Mouse (Mus musculus) limb, embryonic 15.5 days (tissue): ENCODE measurements around the gene Vmn1r160. TPM values are rescaled to one million over a fixed set of nuclear protein-coding genes. Genes with fewer than 3 reads are reported as not detected.
"Not testable (repeated sequence)": the region's sequence is repeated elsewhere in the genome, so short reads cannot be mapped to it uniquely, and the experiment has no call there.

Experiments used
- ATAC-seq: fragments of 200-750 bp; cut with Nextera tagmentation; 2 replicates; pipeline ENCODE4 v1.8.0; 2017; ENCODE audit warnings: low read depth, moderate TSS enrichment; ENCODE audit not compliant: insufficient number of reproducible peaks, low FRiP score, low TSS enrichment
- H3K27ac ChIP-seq: fragments of 300-500 bp; sonication (generic); 2 replicates; pipeline ENCODE4 v1.5.1; 2015; ENCODE audit warnings: moderate library complexity, mild to moderate bottlenecking, inconsistent platforms
- H3K27me3 ChIP-seq: fragments of 300-500 bp; sonication (generic); 2 replicates; pipeline ENCODE4 v1.6.1; 2015; ENCODE audit warnings: inconsistent platforms
- H3K36me3 ChIP-seq: fragments of 300-500 bp; sonication (generic); 2 replicates; pipeline ENCODE4 v1.6.1; 2015; ENCODE audit warnings: inconsistent platforms
- H3K4me1 ChIP-seq: fragments of 300-500 bp; sonication (generic); 2 replicates; pipeline ENCODE4 v1.6.1; 2015; ENCODE audit warnings: inconsistent platforms
- H3K4me2 ChIP-seq: fragments of 300-500 bp; sonication (generic); 2 replicates; pipeline ENCODE4 v1.6.1; 2015; ENCODE audit warnings: mild to moderate bottlenecking, inconsistent platforms
- H3K4me3 ChIP-seq: fragments of 300-500 bp; sonication (generic); 2 replicates; pipeline ENCODE4 v1.5.1; 2015; ENCODE audit warnings: mild to moderate bottlenecking, inconsistent platforms
- H3K9ac ChIP-seq: fragments of 300-500 bp; sonication (generic); 2 replicates; pipeline ENCODE4 v1.6.1; 2015; ENCODE audit warnings: inconsistent platforms
- H3K9me3 ChIP-seq: fragments of 300-500 bp; sonication (generic); 2 replicates; pipeline ENCODE4 v1.6.1; 2016; ENCODE audit warnings: inconsistent platforms
- WGBS: fragments of 180-500 bp; shearing (Covaris S2); methylation state at CpG from one replicate; pipeline ENCODE4 v1.1.7; 2015; 5-methylcytosine and 5-hydroxymethylcytosine counted together
- polyA plus RNA-seq: library from polyadenylated mRNA; unstranded; fragments of >200 nt; fragmentation: Nextera tagmentation; extraction: Ambion mirVana; gene quantifications from 2 replicates; pipeline ENCODE4 v1.2.1, GENCODE M21; 2015

Gene Vmn1r160
- not detected in 2 replicates for polyA plus RNA-seq

GRCm38 (mm10) chr7:22870924-22871323 is at the start of gene Vmn1r160:
Gene Vmn1r160 (plus strand): TSS chr7:22871224.
- H3K4me2 ChIP-seq, H3K9me3 ChIP-seq, H3K27ac ChIP-seq, H3K4me3 ChIP-seq, ATAC-seq, H3K36me3 ChIP-seq, H3K4me1 ChIP-seq, H3K27me3 ChIP-seq, H3K9ac ChIP-seq: not testable (repeated sequence)
- WGBS: 58% methylated on average over 1 of the region's 3 CpGs

- not testable (repeated sequence) for H3K9ac ChIP-seq, ATAC-seq, H3K27ac ChIP-seq, H3K4me3 ChIP-seq, H3K36me3 ChIP-seq, H3K9me3 ChIP-seq, H3K4me1 ChIP-seq, H3K27me3 ChIP-seq, H3K4me2 ChIP-seq
- WGBS: 60% methylated on average over 3 of the region's 3 CpGs
These were observed 27.5 kb upstream of the Vmn1r160 start, which contains the start of gene Vmn1r159 for GRCm38 (mm10) chr7:22843505-22843904. Gene Vmn1r159 (minus strand): TSS chr7:22843605.

Other genes starting within 250 kb of the Vmn1r160 start
- gene Vmn1r155, start 213.2 kb upstream of the Vmn1r160 start, polyA plus RNA-seq: not detected in 2 replicates
- gene Gm8693, start 178.9 kb upstream of the Vmn1r160 start, polyA plus RNA-seq: not detected in 2 replicates
- not detected in 2 replicates for gene Gm4567, start 151.5 kb upstream of the Vmn1r160 start, polyA plus RNA-seq
- gene Vmn1r157, start 109.5 kb upstream of the Vmn1r160 start, polyA plus RNA-seq: not detected in 2 replicates
- not detected in 2 replicates for gene Vmn1r158, start 80.4 kb upstream of the Vmn1r160 start, polyA plus RNA-seq
- gene Vmn1r159, start 27.6 kb upstream of the Vmn1r160 start, polyA plus RNA-seq: not detected in 2 replicates
- gene Gm4214, start 113.4 kb downstream of the Vmn1r160 start, polyA plus RNA-seq: not detected in 2 replicates
- gene Gm4216, start 148.7 kb downstream of the Vmn1r160 start, polyA plus RNA-seq: not detected in 2 replicates
- not detected in 2 replicates for gene Vmn1r163, start 184.3 kb downstream of the Vmn1r160 start, polyA plus RNA-seq
- not detected in 2 replicates for gene Gm8720, start 196.2 kb downstream of the Vmn1r160 start, polyA plus RNA-seq